Mouse (Mus musculus) lung, postnatal 0 days (tissue): Measurements from ENCODE around the gene Gipc3.

Experiments used
- CTCF ChIP-seq: IDR thresholded peaks from 2 replicates; pipeline ENCODE4 v1.5.1; 2016; ENCODE audit warnings: antibody characterized with exemption, mild to moderate bottlenecking
- EP300 ChIP-seq: IDR thresholded peaks from 2 replicates; pipeline ENCODE4 v1.6.1; 2016; ENCODE audit warnings: antibody characterized with exemption, mild to moderate bottlenecking, control low read depth

DNA sequence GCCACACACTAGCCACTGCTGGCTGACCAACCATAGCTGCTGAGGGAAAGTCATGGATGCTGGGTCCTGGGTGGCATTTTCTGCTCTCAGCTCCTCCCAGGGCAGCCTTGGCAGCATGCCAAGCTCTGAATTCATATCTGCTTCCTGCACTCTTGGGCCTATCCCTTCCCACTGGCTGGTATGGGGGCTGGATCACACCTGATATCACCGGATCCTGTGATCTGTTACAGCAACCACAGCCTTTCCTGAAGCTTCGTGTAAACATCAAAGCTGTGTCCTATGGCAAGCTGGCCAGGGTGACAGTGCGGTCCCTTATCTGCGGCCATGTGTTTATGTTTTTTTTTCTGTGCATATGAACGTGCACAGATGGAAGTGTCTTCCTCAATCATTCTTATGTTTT, 39.0 kb upstream of the Gipc3 start:
- TF ChIP-seq CTCF (no peak), EP300 (peak; percentile 95)
